Mouse (Mus musculus) bone marrow macrophage, adult 2 months (primary cell): ENCODE data around the gene Bco1.

Experiments
- CTCF ChIP-seq: IDR thresholded peaks from 2 replicates; pipeline ENCODE4 v1.5.1; 2012; ENCODE audit warnings: low read depth, mild to moderate bottlenecking, low read length, moderate library complexity
- POLR2A ChIP-seq: IDR thresholded peaks from 2 replicates; pipeline ENCODE4 v1.6.1; 2012; ENCODE audit warnings: mild to moderate bottlenecking, low read depth, low read length, borderline replicate concordance

DNA sequence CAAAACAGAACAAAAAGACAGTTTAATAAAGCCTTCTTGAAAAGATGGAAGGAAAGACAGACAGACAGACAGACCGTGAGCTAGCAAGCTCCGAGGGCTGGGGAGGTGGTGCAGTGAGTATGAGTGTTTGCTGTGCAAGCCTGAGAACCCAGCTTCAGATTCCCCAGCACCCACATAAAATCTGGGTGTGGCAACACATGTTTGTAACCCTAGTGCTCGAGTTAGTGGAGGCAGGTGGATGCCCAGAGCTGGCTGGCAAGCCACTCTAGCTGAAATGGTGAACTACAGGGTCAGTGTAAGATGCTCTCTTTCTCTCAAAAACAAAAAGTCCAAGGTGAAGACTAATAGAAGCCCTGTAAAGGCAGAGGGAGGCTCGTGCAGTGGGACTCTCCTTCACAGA, 69.3 kb downstream of the Bco1 start:
- TF ChIP-seq POLR2A: no peak
- no peak for TF ChIP-seq CTCF
